Mouse (Mus musculus): Measurements from ENCODE around the gene Anxa3. TPM values are rescaled to one million over a fixed set of nuclear protein-coding genes. Genes with fewer than 3 reads are reported as not detected.

The Anxa3 gene
- not detected in 2 replicates for polyA plus RNA-seq (2012; ENCODE audit: low replicate concordance)

GRCm38 (mm10) chr5:96792936-96793718 is at the start of gene Anxa3:
Gene Anxa3 (plus strand): TSS chr5:96793339.

Other genes with a start within 250 kb of the Anxa3 start
- 5.0 and 10.2 TPM in 2 replicates for gene Bmp2k, start 204.3 kb downstream of the Anxa3 start, polyA plus RNA-seq (2012; ENCODE audit: low replicate concordance)

Data from leukemia stem cell, adult 10-12 weeks (primary cell).